Mouse (Mus musculus) heart, embryonic 11.5 days (tissue): ENCODE measurements around the gene Srsf3. TPM values are rescaled to one million over a fixed set of nuclear protein-coding genes. Genes with fewer than 3 reads are reported as not detected.
"Not testable (repeated sequence)": the region's sequence is repeated elsewhere in the genome, so short reads cannot be mapped to it uniquely, and the experiment has no call there.

Experiments used
- ATAC-seq: fragments of 200-750 bp; cut with Nextera tagmentation; replicated peaks from 2 replicates; pipeline ENCODE4 v1.8.0; 2017; ENCODE audit warnings: moderate library complexity; ENCODE audit not compliant: insufficient number of reproducible peaks, low FRiP score, low TSS enrichment
- H3K27ac ChIP-seq: fragments of 300-500 bp; sonication (generic); 2 replicates; pipeline ENCODE4 v1.5.1; 2014; ENCODE audit warnings: mild to moderate bottlenecking, low read depth, low read length
- H3K27me3 ChIP-seq: fragments of 300-500 bp; sonication (generic); 2 replicates; pipeline ENCODE4 v1.6.1; 2014; ENCODE audit warnings: mild to moderate bottlenecking, low read length, mixed read lengths; ENCODE audit not compliant: control insufficient read depth, insufficient read depth
- H3K36me3 ChIP-seq: fragments of 300-500 bp; sonication (generic); 2 replicates; pipeline ENCODE4 v1.6.1; 2014; ENCODE audit warnings: mild to moderate bottlenecking, low read length, moderate library complexity, mixed read lengths; ENCODE audit not compliant: control insufficient read depth, insufficient read depth
- H3K4me1 ChIP-seq: fragments of 300-500 bp; sonication (generic); 2 replicates; pipeline ENCODE4 v1.6.1; 2014; ENCODE audit warnings: low read length; ENCODE audit not compliant: control insufficient read depth, insufficient read depth
- H3K4me2 ChIP-seq: fragments of 300-500 bp; sonication (generic); 2 replicates; pipeline ENCODE4 v1.6.1; 2014; ENCODE audit warnings: mild to moderate bottlenecking, moderate library complexity
- H3K4me3 ChIP-seq: fragments of 300-500 bp; sonication (generic); 2 replicates; pipeline ENCODE4 v1.5.1; 2014; ENCODE audit warnings: low read depth, low read length
- H3K9ac ChIP-seq: fragments of 300-500 bp; sonication (generic); 2 replicates; pipeline ENCODE4 v1.6.1; 2014; ENCODE audit warnings: mild to moderate bottlenecking, low read depth, low read length, moderate library complexity
- H3K9me3 ChIP-seq: fragments of 300-500 bp; sonication (generic); replicated peaks from 2 replicates; pipeline ENCODE4 v1.6.1; 2016; ENCODE audit warnings: low read length; ENCODE audit not compliant: control insufficient read depth
- WGBS: fragments of 180-500 bp; shearing (Covaris S2); extraction: QIAGEN DNeasy Blood & Tissue Kit; methylation state at CpG from one replicate; pipeline ENCODE4 v1.1.7; 2014; ENCODE audit not compliant: insufficient replicate concordance; 5-methylcytosine and 5-hydroxymethylcytosine counted together
- polyA plus RNA-seq: library from polyadenylated mRNA; unstranded; fragments of >200 nt; fragmentation: Nextera tagmentation; extraction: Ambion mirVana; gene quantifications from 2 replicates; pipeline ENCODE4 v1.2.1, GENCODE M21; 2014

The Srsf3 gene
- polyA plus RNA-seq, 1 experiment from 2014 or later, result 420 TPM

DNA sequence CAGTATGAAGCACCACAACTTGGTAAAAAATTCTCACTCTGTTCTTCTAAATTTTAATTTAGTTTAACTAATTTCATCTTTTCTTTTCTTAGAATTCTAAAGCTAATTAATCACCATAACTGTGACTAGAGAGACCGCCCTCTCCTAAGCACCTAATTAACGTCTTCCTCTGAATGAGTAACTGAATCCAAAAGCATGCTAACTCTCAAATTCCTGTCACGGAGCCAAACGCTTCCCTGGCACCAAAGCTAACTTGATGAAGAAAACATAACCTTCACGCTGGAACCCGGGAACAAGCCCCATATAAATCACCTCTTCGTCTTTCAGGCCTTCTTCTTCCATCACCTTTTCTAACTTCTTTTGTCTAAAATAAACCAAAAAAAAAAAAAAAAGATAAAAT is 40.3 kb upstream of the Srsf3 start:
- H3K9ac ChIP-seq, result no peak overlapping the region
- no peak overlapping the region for H3K27ac ChIP-seq
- no peaks in the 10 kb centered on the region for H3K9me3 ChIP-seq
- no peaks in the 10 kb centered on the region for H3K27me3 ChIP-seq
- no peak overlapping the region for H3K4me3 ChIP-seq
- no peak for ATAC-seq
- 78% methylated on average over 7 of the region's 7 CpGs for WGBS
- no peaks in the 10 kb centered on the region for H3K4me1 ChIP-seq
- no peak overlapping the region for H3K4me2 ChIP-seq
- H3K36me3 ChIP-seq, result peaks cover 31% of the 10 kb centered on the region

DNA sequence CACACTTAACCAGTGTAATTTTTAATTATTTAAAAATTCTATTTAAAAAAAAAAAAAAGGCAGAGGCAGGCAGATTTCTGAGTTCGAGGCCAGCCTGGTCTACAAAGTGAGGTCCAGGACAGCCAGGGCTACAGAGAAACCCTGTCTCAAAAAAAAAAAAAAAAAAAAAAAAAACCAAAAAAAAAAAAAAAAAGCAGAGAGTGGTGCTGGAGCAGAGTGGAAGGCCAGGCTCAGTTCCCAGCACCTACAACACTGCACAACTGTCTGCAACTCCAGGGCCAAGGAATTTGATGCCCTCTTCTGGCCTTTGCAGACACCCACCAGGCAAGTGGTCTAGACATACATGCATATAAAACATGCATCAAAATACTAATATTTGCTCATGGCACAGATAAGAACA is 39.4 kb upstream of the Srsf3 start:
- H3K4me3 ChIP-seq, ATAC-seq, H3K4me1 ChIP-seq: not testable (repeated sequence)

DNA sequence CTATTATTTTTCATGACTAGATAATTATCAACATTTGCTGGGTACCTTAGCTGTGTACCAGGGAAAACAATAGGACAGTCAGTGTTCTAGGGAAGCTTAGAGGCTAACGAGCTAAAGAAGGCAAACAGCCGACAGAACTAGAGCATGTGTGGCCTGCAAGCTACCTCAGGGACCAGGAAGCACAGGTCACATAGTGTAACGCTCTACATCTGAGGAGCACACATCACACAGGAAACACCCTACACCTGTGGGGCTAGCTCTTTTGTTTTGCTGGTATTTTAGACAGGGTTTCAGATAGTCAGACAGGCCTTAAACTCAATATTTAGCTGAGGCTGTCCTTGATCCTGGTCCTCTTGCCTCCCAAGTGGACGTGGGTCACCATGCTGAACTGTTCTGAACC is 37.8 kb upstream of the Srsf3 start:
- H3K27me3 ChIP-seq, result no peaks in the 10 kb centered on the region
- ATAC-seq, result no peak
- H3K9ac ChIP-seq, result no peak overlapping the region
- no peak overlapping the region for H3K4me3 ChIP-seq
- no peak overlapping the region for H3K4me2 ChIP-seq
- H3K27ac ChIP-seq, result no peak overlapping the region
- no peaks in the 10 kb centered on the region for H3K9me3 ChIP-seq
- H3K36me3 ChIP-seq, result peaks cover 31% of the 10 kb centered on the region
- no peaks in the 10 kb centered on the region for H3K4me1 ChIP-seq
- 86% methylated on average over 4 of the region's 4 CpGs for WGBS

More for the DNA sequence above, 39.4 kb upstream of the Srsf3 start:
- H3K4me2 ChIP-seq, H3K9me3 ChIP-seq, H3K27me3 ChIP-seq, H3K9ac ChIP-seq, H3K27ac ChIP-seq: not testable (repeated sequence)
- 94% methylated on average over 1 of the region's 1 CpGs for WGBS
- H3K36me3 ChIP-seq, result peaks cover 25% of the 10 kb centered on the region

DNA sequence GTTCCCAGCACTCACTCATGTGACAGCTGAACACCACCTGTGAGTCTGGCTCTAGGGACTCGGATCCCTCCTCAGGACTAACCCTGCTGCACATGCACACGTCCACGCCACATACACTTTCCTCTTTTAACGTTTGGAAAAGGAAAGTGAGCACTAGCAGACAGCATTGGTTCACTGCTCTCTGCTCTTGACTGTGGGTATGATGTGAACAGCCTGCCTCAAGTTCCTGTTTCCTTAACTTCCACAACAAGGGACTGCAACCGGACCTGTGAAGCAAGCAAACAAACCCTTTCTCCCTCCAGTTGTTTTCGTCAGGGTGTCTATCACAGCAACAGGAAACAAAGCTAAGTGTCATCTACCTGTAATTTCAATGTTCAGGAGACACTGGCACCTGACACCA is 32.0 kb upstream of the Srsf3 start:
- Histone ChIP-seq H3K27me3 (no peaks in the 10 kb centered on the region), H3K9me3 (no peaks in the 10 kb centered on the region), H3K4me1 (no peaks in the 10 kb centered on the region), H3K9ac (no peak overlapping the region), H3K27ac (no peak overlapping the region), H3K36me3 (peaks cover 26% of the 10 kb centered on the region), H3K4me2 (no peak overlapping the region), H3K4me3 (no peak overlapping the region)
- no peak for ATAC-seq
- WGBS, result 87% methylated on average over 6 of the region's 6 CpGs

DNA sequence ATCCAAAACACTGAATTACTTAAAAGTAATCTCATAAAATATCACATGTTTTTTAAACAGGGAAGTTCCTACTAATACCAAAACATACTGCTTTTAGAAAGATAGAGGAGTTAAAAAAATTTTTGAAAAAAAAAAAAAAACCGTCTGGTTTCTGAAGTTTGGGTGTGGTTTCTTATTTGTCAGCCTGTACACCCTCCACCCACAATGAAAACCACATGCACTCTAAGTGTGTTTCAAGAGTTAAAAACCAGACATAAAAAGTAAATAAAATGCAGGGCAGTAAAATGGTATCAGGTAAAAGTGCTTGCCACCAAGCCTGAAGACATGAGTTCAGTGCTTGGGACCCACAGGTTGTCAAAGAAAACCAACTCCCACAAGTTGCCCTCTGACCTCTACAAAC is 28.7 kb upstream of the Srsf3 start:
- no peak overlapping the region for H3K4me3 ChIP-seq
- peaks cover 14% of the 10 kb centered on the region for H3K36me3 ChIP-seq
- no peak overlapping the region for H3K9ac ChIP-seq
- H3K4me1 ChIP-seq, result peaks cover 6% of the 10 kb centered on the region; the same call in 1 of the 2 replicates
- no peaks in the 10 kb centered on the region for H3K9me3 ChIP-seq
- no peaks in the 10 kb centered on the region for H3K27me3 ChIP-seq
- H3K4me2 ChIP-seq, result no peak overlapping the region
- WGBS, result 70% methylated on average over 1 of the region's 1 CpGs
- ATAC-seq, result no peak
- no peak overlapping the region for H3K27ac ChIP-seq

DNA sequence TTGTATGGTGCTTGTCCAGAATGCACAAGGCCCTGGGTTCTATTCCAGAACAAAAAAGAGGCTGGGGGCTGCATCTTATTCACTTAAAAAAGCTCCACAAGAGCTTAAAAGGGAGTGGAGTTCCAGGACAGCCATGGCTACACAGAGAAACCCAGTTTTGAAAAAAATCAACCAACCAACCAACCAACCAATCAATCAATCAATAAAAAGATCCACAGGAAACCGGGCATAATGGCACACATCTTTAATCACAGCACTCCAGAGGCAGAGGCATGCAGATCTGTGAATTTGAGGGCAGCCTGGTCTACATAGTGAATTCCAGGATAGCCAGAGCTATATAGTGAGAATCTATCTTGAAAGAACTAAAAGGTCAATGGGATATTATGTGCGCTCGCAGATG is 27.4 kb upstream of the Srsf3 start:
- ATAC-seq, result no peak
- Histone ChIP-seq H3K27me3 (no peaks in the 10 kb centered on the region), H3K4me2 (no peak overlapping the region), H3K4me1 (peaks cover 6% of the 10 kb centered on the region; the same call in 1 of the 2 replicates), H3K27ac (no peak overlapping the region), H3K4me3 (no peak overlapping the region), H3K36me3 (peaks cover 5% of the 10 kb centered on the region; the same call in 1 of the 2 replicates), H3K9ac (no peak overlapping the region), H3K9me3 (no peaks in the 10 kb centered on the region)
- WGBS, result 97% methylated on average over 3 of the region's 3 CpGs

DNA sequence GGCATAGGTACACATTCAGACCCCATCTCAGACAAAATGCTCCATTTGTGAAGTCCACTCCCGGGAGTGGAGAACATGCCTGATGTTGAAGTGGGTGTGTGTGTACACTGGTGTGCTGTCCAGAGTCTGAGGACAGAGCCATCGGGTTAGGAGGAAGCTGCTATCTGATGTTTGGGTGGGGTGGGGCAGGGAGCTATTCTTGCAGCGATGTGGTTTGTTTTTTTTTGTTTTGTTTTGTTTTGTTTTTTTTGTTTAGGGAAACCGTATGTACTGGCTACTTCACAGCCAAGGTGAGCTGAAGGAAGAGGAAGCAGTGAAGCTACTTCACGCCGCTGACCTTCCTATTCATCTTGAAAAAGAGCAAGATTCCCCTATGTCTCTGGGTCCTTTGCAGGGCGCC is 25.6 kb upstream of the Srsf3 start:
- Histone ChIP-seq H3K36me3 (0 out of 2 replicates have a peak, but pooled peaks cover 2% of the 10 kb centered on the region), H3K4me3 (peak overlapping the region; percentile 99), H3K27me3 (no peaks in the 10 kb centered on the region), H3K9me3 (no peaks in the 10 kb centered on the region), H3K9ac (peak overlapping the region; percentile 98), H3K4me1 (peaks cover 6% of the 10 kb centered on the region; the same call in 1 of the 2 replicates), H3K27ac (peak overlapping the region; percentile 94), H3K4me2 (peak overlapping the region; percentile 89)
- ATAC-seq, result no peak
- WGBS, result 4% methylated on average over 7 of the region's 7 CpGs

DNA sequence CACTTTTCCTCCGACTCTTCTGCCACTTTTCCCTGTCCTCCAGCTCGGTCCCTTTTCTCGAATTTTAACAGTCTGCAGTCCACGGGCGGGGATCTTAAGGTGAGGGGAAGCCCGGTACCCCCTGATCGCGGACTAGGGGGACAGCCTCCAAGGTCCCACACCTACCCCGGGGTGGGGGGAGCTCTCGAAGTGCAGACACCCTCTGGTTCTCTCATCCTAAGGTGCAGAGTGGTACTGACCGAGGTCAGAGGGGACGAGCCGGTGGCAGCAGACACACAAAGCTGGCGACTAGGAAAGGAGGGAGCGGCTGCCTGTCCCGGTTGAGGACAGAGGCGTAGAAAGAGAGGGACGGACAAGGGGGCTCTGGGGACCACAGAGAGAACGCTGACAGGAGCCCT is 25.2 kb upstream of the Srsf3 start:
- Histone ChIP-seq H3K27ac (peak overlapping the region; percentile 94), H3K4me2 (peak overlapping the region; percentile 89), H3K4me1 (peaks cover 6% of the 10 kb centered on the region; the same call in 1 of the 2 replicates), H3K27me3 (no peaks in the 10 kb centered on the region), H3K9ac (peak overlapping the region; percentile 98), H3K36me3 (0 out of 2 replicates have a peak, but pooled peaks cover 2% of the 10 kb centered on the region), H3K9me3 (no peaks in the 10 kb centered on the region), H3K4me3 (peak overlapping the region; percentile 99)
- whole genome bisulfite sequencing, result under 1% methylated on average over 19 of the region's 19 CpGs
- ATAC-seq, result peak; percentile 18

DNA sequence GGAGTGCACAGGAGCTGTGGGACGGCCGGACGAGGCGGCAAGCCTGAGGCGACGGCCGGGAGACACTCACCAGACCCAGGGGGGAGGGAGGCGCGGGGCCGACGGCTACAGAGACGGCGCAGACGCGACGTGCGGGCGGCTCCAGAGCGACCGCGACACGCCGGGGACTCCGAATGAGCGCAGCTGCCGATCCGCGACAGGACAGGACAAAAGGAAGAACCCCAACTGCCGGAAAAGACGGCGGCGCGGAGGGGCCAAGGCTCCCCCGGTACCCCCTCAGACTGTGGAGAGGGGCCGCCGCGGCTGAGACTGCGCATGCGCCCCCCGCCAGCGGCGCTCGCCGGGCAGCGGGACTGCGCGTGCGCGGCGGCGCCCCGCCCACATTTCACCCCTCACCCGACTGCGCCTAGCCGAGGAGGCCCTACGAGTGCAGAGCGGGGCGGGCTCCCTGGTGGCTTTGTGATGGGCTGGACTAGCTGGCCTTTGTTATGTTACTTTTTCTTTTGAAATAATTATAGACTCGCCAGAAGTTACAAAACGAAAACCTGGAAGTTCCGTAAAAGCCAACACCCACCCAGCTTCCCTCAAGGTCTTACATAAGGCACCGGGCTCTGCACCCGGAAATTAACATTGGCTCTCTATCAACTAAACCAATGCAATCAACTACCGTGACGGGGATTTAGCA is 24.6 kb upstream of the Srsf3 start, which contains the start of gene Stk38:
Gene Stk38, minus strand, starts transcription at position 355 of the 685 bp plus-strand sequence.
- Histone ChIP-seq H3K27me3 (no peaks in the 10 kb centered on the region), H3K36me3 (0 out of 2 replicates have a peak, but pooled peaks cover 2% of the 10 kb centered on the region), H3K4me1 (peaks cover 6% of the 10 kb centered on the region; the same call in 1 of the 2 replicates), H3K4me3 (peak within 1 kb of the TSS; percentile 99), H3K27ac (peak within 1 kb of the TSS; percentile 94), H3K9ac (peak within 1 kb of the TSS; percentile 98), H3K4me2 (peak within 1 kb of the TSS; percentile 89), H3K9me3 (no peaks in the 10 kb centered on the region)
- ATAC-seq, result peak; percentile 89
- WGBS, result under 1% methylated on average over 64 of the region's 65 CpGs
